Mouse (Mus musculus) small intestine, adult 2 months (tissue): Measurements from ENCODE around the gene Stx4a.

ENCODE experiments used
- CTCF ChIP-seq: fragments of 200-500 bp; IDR thresholded peaks from 2 replicates; pipeline ENCODE4 v1.5.1; 2012; ENCODE audit warnings: low read depth, mild to moderate bottlenecking, control low read depth, inconsistent platforms, low read length, moderate library complexity, mixed read lengths; ENCODE audit not compliant: insufficient replicate concordance, insufficient read length; ENCODE audit errors: extremely low read depth
- POLR2A ChIP-seq: fragments of 200-500 bp; IDR thresholded peaks from 2 replicates; pipeline ENCODE4 v1.6.1; 2012; ENCODE audit warnings: low read depth, mild to moderate bottlenecking, control low read depth, inconsistent platforms, low read length, moderate library complexity

GRCm38 (mm10) chr7:127874812-127875626 lies 50.9 kb downstream of the Stx4a start:
- TF ChIP-seq CTCF = no peak
- no peak for TF ChIP-seq POLR2A
